Mouse (Mus musculus): ENCODE data around the gene Serinc5. TPM values are rescaled to one million over a fixed set of nuclear protein-coding genes. Genes with fewer than 3 reads are reported as not detected.

Gene Serinc5
- polyA plus RNA-seq, 1 experiment, result 17.5 TPM

GRCm38 (mm10) chr13:92636226-92636909, 25.5 kb downstream of the Serinc5 start:
- TF ChIP-seq POLR2A (IDR thresholded peaks at IDR 0.05; ENCODE audit: low read depth, low read length) (no peak), CTCF (IDR thresholded peaks at IDR 0.05; ENCODE audit: borderline replicate concordance, insufficient read depth, low read length) (no peak)
- Histone ChIP-seq H3K27ac (ENCODE audit: insufficient read depth, low read length) (peak overlapping the region; percentile 81), H3K4me3 (ENCODE audit: insufficient read depth, low read length) (no peak overlapping the region), H3K4me1 (ENCODE audit: control insufficient read depth, insufficient read depth, low read length) (peaks cover 6% of the 10 kb centered on the region)

DNA sequence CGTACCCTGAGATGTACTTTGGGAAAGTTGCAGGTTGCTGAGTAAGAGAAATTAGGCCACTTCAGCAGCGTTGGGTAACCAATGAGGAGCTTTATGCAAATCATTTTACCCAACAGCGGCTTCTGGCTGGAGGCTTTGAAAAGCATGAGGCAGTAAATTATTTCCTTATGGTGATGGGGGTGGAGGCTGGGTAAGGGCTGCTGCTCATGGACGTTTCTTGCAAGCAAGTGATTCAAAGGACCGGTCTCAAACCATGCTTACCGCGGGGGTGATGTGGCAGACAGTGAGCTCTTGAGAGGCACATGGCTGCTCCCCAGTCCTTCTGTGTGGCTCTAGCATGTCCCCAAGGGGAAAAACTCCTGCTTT, 26.0 kb downstream of the Serinc5 start:
- peaks cover 6% of the 10 kb centered on the region for H3K4me1 ChIP-seq (ENCODE audit: control insufficient read depth, insufficient read depth, low read length)
- peak overlapping the region; percentile 81 for H3K27ac ChIP-seq (ENCODE audit: insufficient read depth, low read length)
- no peak overlapping the region for H3K4me3 ChIP-seq (ENCODE audit: insufficient read depth, low read length)
- TF ChIP-seq CTCF (IDR thresholded peaks at IDR 0.05; ENCODE audit: borderline replicate concordance, insufficient read depth, low read length) (no peak), POLR2A (IDR thresholded peaks at IDR 0.05; ENCODE audit: low read depth, low read length) (peak; percentile 54)

- Histone ChIP-seq H3K4me3 (ENCODE audit: insufficient read depth, low read length) (no peak overlapping the region), H3K27ac (ENCODE audit: insufficient read depth, low read length) (no peak overlapping the region), H3K4me1 (ENCODE audit: control insufficient read depth, insufficient read depth, low read length) (peaks cover 6% of the 10 kb centered on the region)
- TF ChIP-seq CTCF (IDR thresholded peaks at IDR 0.05; ENCODE audit: borderline replicate concordance, insufficient read depth, low read length), result no peak
- no peak for TF ChIP-seq POLR2A (IDR thresholded peaks at IDR 0.05; ENCODE audit: low read depth, low read length)
Measured at GRCm38 (mm10) chr13:92639093-92640014, 28.5 kb downstream of the Serinc5 start.

DNA sequence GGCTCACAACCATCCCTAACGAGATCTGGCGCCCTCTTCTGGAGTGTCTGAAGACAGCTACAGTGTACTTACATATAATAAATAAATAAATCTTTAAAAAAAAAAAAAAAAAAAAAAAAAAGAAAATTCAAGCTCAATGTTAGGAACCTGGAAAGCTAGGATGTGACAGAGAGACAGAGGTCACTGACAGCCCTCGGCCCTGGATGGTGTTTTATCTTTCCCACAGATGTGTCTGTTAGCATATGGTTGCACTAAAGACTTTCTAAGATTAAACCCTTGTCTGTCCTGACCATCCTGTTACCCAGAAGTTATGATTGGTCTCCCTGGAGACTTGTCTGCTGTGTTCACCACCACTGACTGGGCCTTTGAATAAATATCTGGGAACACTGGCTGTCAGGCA, 33.3 kb downstream of the Serinc5 start:
- TF ChIP-seq CTCF (IDR thresholded peaks at IDR 0.05; ENCODE audit: borderline replicate concordance, insufficient read depth, low read length) (no peak), POLR2A (IDR thresholded peaks at IDR 0.05; ENCODE audit: low read depth, low read length) (no peak)
- Histone ChIP-seq H3K4me3 (ENCODE audit: insufficient read depth, low read length) (no peak overlapping the region), H3K27ac (ENCODE audit: insufficient read depth, low read length) (no peak overlapping the region), H3K4me1 (ENCODE audit: control insufficient read depth, insufficient read depth, low read length) (no peaks in the 10 kb centered on the region)

DNA sequence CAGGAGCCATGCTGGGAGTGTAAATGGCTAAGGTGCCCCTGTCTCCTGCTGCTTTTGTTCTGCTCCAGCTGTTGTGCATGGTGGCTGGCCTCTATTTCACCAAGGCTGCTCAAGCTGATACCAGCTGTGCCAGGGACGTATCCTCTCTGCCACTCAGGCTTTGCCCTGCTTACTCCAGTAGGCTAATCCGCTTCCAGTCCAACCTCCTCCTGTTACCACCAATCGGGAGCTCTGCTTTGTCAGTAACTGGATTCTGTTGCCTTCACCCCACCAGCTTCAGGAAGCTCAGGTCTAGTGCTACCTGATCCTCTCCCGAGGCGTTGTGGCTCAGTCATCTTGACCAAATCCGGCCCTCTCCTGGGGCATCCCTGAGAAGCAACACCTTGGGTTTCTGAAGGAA, 33.9 kb downstream of the Serinc5 start:
- no peak overlapping the region for H3K27ac ChIP-seq (ENCODE audit: insufficient read depth, low read length)
- no peaks in the 10 kb centered on the region for H3K4me1 ChIP-seq (ENCODE audit: control insufficient read depth, insufficient read depth, low read length)
- no peak overlapping the region for H3K4me3 ChIP-seq (ENCODE audit: insufficient read depth, low read length)
- no peak for TF ChIP-seq CTCF (IDR thresholded peaks at IDR 0.05; ENCODE audit: borderline replicate concordance, insufficient read depth, low read length)
- no peak for TF ChIP-seq POLR2A (IDR thresholded peaks at IDR 0.05; ENCODE audit: low read depth, low read length)

DNA sequence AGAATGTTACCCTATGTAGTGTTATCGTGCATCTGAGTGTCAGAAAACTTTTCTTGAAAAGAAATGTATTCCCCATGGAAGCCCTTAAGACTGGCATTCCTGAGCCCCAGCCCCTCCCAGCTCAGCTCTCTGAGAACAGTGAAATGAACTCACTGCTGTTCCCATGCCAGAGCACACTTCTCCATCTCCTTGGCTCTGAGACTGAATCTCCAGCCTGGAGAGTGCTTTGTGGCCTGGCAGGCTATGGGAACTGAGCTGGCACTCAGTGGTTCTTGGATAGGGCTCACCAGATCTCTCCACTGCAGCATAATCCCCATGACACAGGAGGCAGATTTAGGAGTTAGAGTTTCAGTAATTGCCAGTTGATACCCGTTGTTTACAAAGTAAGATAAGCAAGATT, 36.8 kb downstream of the Serinc5 start:
- Histone ChIP-seq H3K4me3 (ENCODE audit: insufficient read depth, low read length) (no peak overlapping the region), H3K27ac (ENCODE audit: insufficient read depth, low read length) (no peak overlapping the region), H3K4me1 (ENCODE audit: control insufficient read depth, insufficient read depth, low read length) (no peaks in the 10 kb centered on the region)
- no peak for TF ChIP-seq CTCF (IDR thresholded peaks at IDR 0.05; ENCODE audit: borderline replicate concordance, insufficient read depth, low read length)

DNA sequence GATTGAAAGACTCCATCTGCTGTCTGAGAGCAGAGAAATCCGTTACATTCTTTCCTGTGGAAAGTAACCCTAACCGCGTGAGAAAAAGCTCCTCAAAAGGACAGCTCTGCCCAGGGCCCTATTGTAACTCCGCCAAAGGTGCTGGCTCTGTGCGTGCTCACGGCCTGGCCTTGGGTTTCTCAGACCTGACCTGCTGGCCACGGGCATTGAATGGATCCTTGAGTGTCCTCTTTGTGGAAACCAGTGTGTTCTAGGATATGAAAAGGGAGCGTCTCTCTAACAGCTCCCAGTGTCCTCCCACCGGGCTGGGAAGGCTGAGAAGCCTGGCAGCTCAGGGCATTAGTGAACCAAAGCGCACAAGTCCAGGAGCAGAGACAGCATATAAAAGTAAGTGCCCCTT, 38.2 kb downstream of the Serinc5 start:
- TF ChIP-seq CTCF (IDR thresholded peaks at IDR 0.05; ENCODE audit: borderline replicate concordance, insufficient read depth, low read length), result no peak
- TF ChIP-seq POLR2A (IDR thresholded peaks at IDR 0.05; ENCODE audit: low read depth, low read length), result no peak
- Histone ChIP-seq H3K27ac (ENCODE audit: insufficient read depth, low read length) (no peak overlapping the region), H3K4me3 (ENCODE audit: insufficient read depth, low read length) (no peak overlapping the region), H3K4me1 (ENCODE audit: control insufficient read depth, insufficient read depth, low read length) (peaks cover 2% of the 10 kb centered on the region; the same call in 1 of the 2 replicates)

DNA sequence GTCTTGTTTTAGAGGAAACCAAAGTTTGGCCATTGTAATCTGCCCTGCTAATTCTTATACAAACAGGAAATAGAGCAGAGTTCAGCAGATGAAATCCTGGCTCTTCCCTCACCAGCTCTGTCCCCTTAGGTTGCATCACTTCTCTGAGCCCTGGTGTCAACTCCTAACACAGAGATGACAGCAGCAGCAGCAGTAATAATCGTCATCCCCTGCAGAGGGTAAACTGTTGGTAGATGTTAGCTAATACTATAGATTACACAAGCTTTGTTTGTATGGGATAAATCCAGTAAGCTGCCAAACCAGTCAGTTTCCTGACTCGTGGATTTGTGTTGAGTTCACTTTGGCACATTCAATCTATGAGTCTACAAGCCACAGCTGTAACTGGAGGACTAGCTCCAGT, 40.1 kb downstream of the Serinc5 start:
- H3K4me3 ChIP-seq (ENCODE audit: insufficient read depth, low read length), result no peak overlapping the region
- TF ChIP-seq CTCF (IDR thresholded peaks at IDR 0.05; ENCODE audit: borderline replicate concordance, insufficient read depth, low read length) (no peak), POLR2A (IDR thresholded peaks at IDR 0.05; ENCODE audit: low read depth, low read length) (no peak)
- peaks cover 2% of the 10 kb centered on the region; the same call in 1 of the 2 replicates for H3K4me1 ChIP-seq (ENCODE audit: control insufficient read depth, insufficient read depth, low read length)
- H3K27ac ChIP-seq (ENCODE audit: insufficient read depth, low read length), result no peak overlapping the region

DNA sequence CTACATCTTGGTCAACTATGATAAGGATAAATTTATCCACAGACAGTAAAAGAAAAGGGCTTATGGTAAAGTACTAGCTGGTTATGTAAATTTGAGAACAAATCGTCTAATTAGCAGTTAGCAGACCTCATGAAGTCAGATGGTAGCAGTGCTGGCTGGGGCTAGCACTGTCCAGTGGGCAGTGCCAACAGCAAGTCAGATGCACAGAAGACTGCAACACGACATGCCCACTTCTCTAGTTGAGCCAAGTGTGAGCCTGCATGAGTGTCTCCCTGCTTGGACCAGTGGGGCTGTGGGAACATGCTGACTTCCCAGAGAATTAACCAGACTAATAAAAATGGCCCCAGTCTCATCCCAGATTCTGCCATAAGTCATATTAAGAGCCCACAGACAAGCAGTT, 41.6 kb downstream of the Serinc5 start:
- peaks cover 7% of the 10 kb centered on the region for H3K4me1 ChIP-seq (ENCODE audit: control insufficient read depth, insufficient read depth, low read length)
- TF ChIP-seq POLR2A (IDR thresholded peaks at IDR 0.05; ENCODE audit: low read depth, low read length), result no peak

DNA sequence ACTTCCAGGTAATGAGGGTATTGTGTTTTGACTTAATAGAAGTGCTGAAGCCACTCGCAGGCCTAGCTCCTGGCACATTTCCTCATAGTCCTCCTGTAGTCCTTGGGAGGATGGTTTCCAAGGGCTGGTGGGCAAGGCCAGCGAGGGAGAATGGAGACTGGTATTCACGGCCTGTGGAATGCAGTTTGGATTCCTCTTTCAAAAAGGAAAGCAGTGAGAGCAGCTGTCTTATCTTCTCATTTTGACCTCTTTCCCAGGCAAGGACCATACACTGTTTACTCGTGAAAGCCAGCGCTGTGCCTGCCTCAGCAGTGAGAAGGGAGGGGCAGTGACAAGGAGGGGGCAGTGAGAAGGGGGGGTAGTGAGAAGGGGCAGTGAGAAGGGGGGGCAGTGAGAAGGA, 42.4 kb downstream of the Serinc5 start:
- TF ChIP-seq POLR2A (IDR thresholded peaks at IDR 0.05; ENCODE audit: low read depth, low read length) (no peak), CTCF (IDR thresholded peaks at IDR 0.05; ENCODE audit: borderline replicate concordance, insufficient read depth, low read length) (no peak)
- Histone ChIP-seq H3K4me3 (ENCODE audit: insufficient read depth, low read length) (no peak overlapping the region), H3K4me1 (ENCODE audit: control insufficient read depth, insufficient read depth, low read length) (peaks cover 7% of the 10 kb centered on the region), H3K27ac (ENCODE audit: insufficient read depth, low read length) (no peak overlapping the region)

More for the DNA sequence above, 41.6 kb downstream of the Serinc5 start:
- Histone ChIP-seq H3K4me3 (ENCODE audit: insufficient read depth, low read length) (no peak overlapping the region), H3K27ac (ENCODE audit: insufficient read depth, low read length) (no peak overlapping the region)
